Mouse (Mus musculus): ENCODE results near the gene Nhs. TPM values are rescaled to one million over a fixed set of nuclear protein-coding genes. Genes with fewer than 3 reads are reported as not detected.

Gene Nhs
- polyA plus RNA-seq, 1 experiment from 2014 or later = 1.9 TPM

- Histone ChIP-seq H3K4me3 (replicated peaks; ENCODE audit: low read length) (no peak overlapping the region), H3K9me3 (ENCODE audit: control insufficient read depth, low read length) (no peaks in the 10 kb centered on the region), H3K4me1 (replicated peaks; ENCODE audit: control insufficient read depth, insufficient read depth, low read length) (no peaks in the 10 kb centered on the region), H3K4me2 (ENCODE audit: low read length) (no peak overlapping the region), H3K27ac (ENCODE audit: low read length) (no peak overlapping the region), H3K36me3 (ENCODE audit: control insufficient read depth, insufficient read depth) (no peaks in the 10 kb centered on the region), H3K9ac (replicated peaks; ENCODE audit: low read depth, low read length) (no peak overlapping the region), H3K27me3 (replicated peaks; ENCODE audit: control insufficient read depth, insufficient read depth, low read length) (0 out of 2 replicates have a peak, but pooled peaks cover 3% of the 10 kb centered on the region)
- ATAC-seq = no peak
- WGBS = 56% methylated on average over 2 of the region's 2 CpGs
Measured at GRCm38 (mm10) chrX:161940696-161941095, 218.8 kb downstream of the Nhs start.

GRCm38 (mm10) chrX:161926683-161927053 is 232.9 kb downstream of the Nhs start:
- ATAC-seq = peak; percentile 26; the same call in 1 of the 2 replicates
- Histone ChIP-seq H3K9ac (replicated peaks; ENCODE audit: low read depth, low read length) (no peak overlapping the region), H3K27ac (ENCODE audit: low read length) (no peak overlapping the region), H3K4me1 (replicated peaks; ENCODE audit: control insufficient read depth, insufficient read depth, low read length) (no peaks in the 10 kb centered on the region), H3K36me3 (ENCODE audit: control insufficient read depth, insufficient read depth) (no peaks in the 10 kb centered on the region), H3K4me2 (ENCODE audit: low read length) (no peak overlapping the region), H3K4me3 (replicated peaks; ENCODE audit: low read length) (no peak overlapping the region), H3K9me3 (ENCODE audit: control insufficient read depth, low read length) (no peaks in the 10 kb centered on the region), H3K27me3 (replicated peaks; ENCODE audit: control insufficient read depth, insufficient read depth, low read length) (no peaks in the 10 kb centered on the region; the same call in 1 of the 2 replicates)

GRCm38 (mm10) chrX:161925973-161926682 is 233.4 kb downstream of the Nhs start:
- Histone ChIP-seq H3K9ac (replicated peaks; ENCODE audit: low read depth, low read length) (no peak overlapping the region), H3K36me3 (ENCODE audit: control insufficient read depth, insufficient read depth) (no peaks in the 10 kb centered on the region), H3K4me1 (replicated peaks; ENCODE audit: control insufficient read depth, insufficient read depth, low read length) (no peaks in the 10 kb centered on the region), H3K4me3 (replicated peaks; ENCODE audit: low read length) (no peak overlapping the region), H3K27ac (ENCODE audit: low read length) (0 out of 2 replicates have a peak overlapping the region, but pooled peaks have one; percentile 0), H3K9me3 (ENCODE audit: control insufficient read depth, low read length) (no peaks in the 10 kb centered on the region), H3K4me2 (ENCODE audit: low read length) (0 out of 2 replicates have a peak overlapping the region, but pooled peaks have one; percentile 19), H3K27me3 (replicated peaks; ENCODE audit: control insufficient read depth, insufficient read depth, low read length) (no peaks in the 10 kb centered on the region; the same call in 1 of the 2 replicates)
- peak; percentile 89 for ATAC-seq
- 19% methylated on average over 6 of the region's 6 CpGs for WGBS

GRCm38 (mm10) chrX:161922655-161923054 is 236.9 kb downstream of the Nhs start:
- 57% methylated on average over 2 of the region's 2 CpGs for WGBS
- Histone ChIP-seq H3K9ac (replicated peaks; ENCODE audit: low read depth, low read length) (no peak overlapping the region), H3K27ac (ENCODE audit: low read length) (no peak overlapping the region), H3K4me3 (replicated peaks; ENCODE audit: low read length) (no peak overlapping the region), H3K4me2 (ENCODE audit: low read length) (no peak overlapping the region), H3K4me1 (replicated peaks; ENCODE audit: control insufficient read depth, insufficient read depth, low read length) (no peaks in the 10 kb centered on the region), H3K27me3 (replicated peaks; ENCODE audit: control insufficient read depth, insufficient read depth, low read length) (peaks cover 3% of the 10 kb centered on the region; the same call in 1 of the 2 replicates), H3K36me3 (ENCODE audit: control insufficient read depth, insufficient read depth) (no peaks in the 10 kb centered on the region), H3K9me3 (ENCODE audit: control insufficient read depth, low read length) (no peaks in the 10 kb centered on the region)
- ATAC-seq = no peak

GRCm38 (mm10) chrX:161921581-161921980 is 237.9 kb downstream of the Nhs start:
- H3K9me3 ChIP-seq (ENCODE audit: control insufficient read depth, low read length) = no peaks in the 10 kb centered on the region
- no peak overlapping the region for H3K4me2 ChIP-seq (ENCODE audit: low read length)
- WGBS = 80% methylated on average over 1 of the region's 1 CpGs
- no peak overlapping the region for H3K9ac ChIP-seq (replicated peaks; ENCODE audit: low read depth, low read length)
- no peaks in the 10 kb centered on the region for H3K36me3 ChIP-seq (ENCODE audit: control insufficient read depth, insufficient read depth)
- no peaks in the 10 kb centered on the region for H3K4me1 ChIP-seq (replicated peaks; ENCODE audit: control insufficient read depth, insufficient read depth, low read length)
- H3K27me3 ChIP-seq (replicated peaks; ENCODE audit: control insufficient read depth, insufficient read depth, low read length) = peaks cover 3% of the 10 kb centered on the region; the same call in 1 of the 2 replicates
- H3K4me3 ChIP-seq (replicated peaks; ENCODE audit: low read length) = no peak overlapping the region
- ATAC-seq = no peak
- H3K27ac ChIP-seq (ENCODE audit: low read length) = no peak overlapping the region

- Histone ChIP-seq H3K36me3 (ENCODE audit: control insufficient read depth, insufficient read depth) (no peaks in the 10 kb centered on the region), H3K4me1 (replicated peaks; ENCODE audit: control insufficient read depth, insufficient read depth, low read length) (no peaks in the 10 kb centered on the region), H3K9ac (replicated peaks; ENCODE audit: low read depth, low read length) (no peak overlapping the region), H3K4me2 (ENCODE audit: low read length) (no peak overlapping the region), H3K27ac (ENCODE audit: low read length) (no peak overlapping the region), H3K4me3 (replicated peaks; ENCODE audit: low read length) (no peak overlapping the region), H3K27me3 (replicated peaks; ENCODE audit: control insufficient read depth, insufficient read depth, low read length) (peaks cover 8% of the 10 kb centered on the region), H3K9me3 (ENCODE audit: control insufficient read depth, low read length) (no peaks in the 10 kb centered on the region)
- WGBS = 68% methylated on average over 4 of the region's 4 CpGs
- ATAC-seq = no peak
Measured at GRCm38 (mm10) chrX:161909963-161910362, 249.6 kb downstream of the Nhs start.

GRCm38 (mm10) chrX:161908652-161909403 is 250.7 kb downstream of the Nhs start:
- peak overlapping the region; percentile 53 for H3K9ac ChIP-seq (replicated peaks; ENCODE audit: low read depth, low read length)
- H3K4me1 ChIP-seq (replicated peaks; ENCODE audit: control insufficient read depth, insufficient read depth, low read length) = no peaks in the 10 kb centered on the region
- no peaks in the 10 kb centered on the region for H3K9me3 ChIP-seq (ENCODE audit: control insufficient read depth, low read length)
- peak overlapping the region; percentile 81 for H3K4me2 ChIP-seq (ENCODE audit: low read length)
- peaks cover 8% of the 10 kb centered on the region for H3K27me3 ChIP-seq (replicated peaks; ENCODE audit: control insufficient read depth, insufficient read depth, low read length)
- WGBS = 20% methylated on average over 48 of the region's 48 CpGs
- peak overlapping the region; percentile 54 for H3K4me3 ChIP-seq (replicated peaks; ENCODE audit: low read length)
- H3K27ac ChIP-seq (ENCODE audit: low read length) = peak overlapping the region; percentile 44
- peak; percentile 79 for ATAC-seq
- no peaks in the 10 kb centered on the region for H3K36me3 ChIP-seq (ENCODE audit: control insufficient read depth, insufficient read depth)

GRCm38 (mm10) chrX:161907595-161908592 is 251.6 kb downstream of the Nhs start:
- no peaks in the 10 kb centered on the region for H3K9me3 ChIP-seq (ENCODE audit: control insufficient read depth, low read length)
- peak overlapping the region; percentile 54 for H3K4me3 ChIP-seq (replicated peaks; ENCODE audit: low read length)
- no peaks in the 10 kb centered on the region for H3K36me3 ChIP-seq (ENCODE audit: control insufficient read depth, insufficient read depth)
- H3K27me3 ChIP-seq (replicated peaks; ENCODE audit: control insufficient read depth, insufficient read depth, low read length) = peaks cover 8% of the 10 kb centered on the region
- H3K4me1 ChIP-seq (replicated peaks; ENCODE audit: control insufficient read depth, insufficient read depth, low read length) = no peaks in the 10 kb centered on the region
- peak; percentile 74 for ATAC-seq
- peak overlapping the region; percentile 53 for H3K9ac ChIP-seq (replicated peaks; ENCODE audit: low read depth, low read length)
- H3K4me2 ChIP-seq (ENCODE audit: low read length) = peak overlapping the region; percentile 81
- 28% methylated on average over 47 of the region's 53 CpGs for whole genome bisulfite sequencing
- H3K27ac ChIP-seq (ENCODE audit: low read length) = no peak overlapping the region

Measured in forebrain, embryonic 16.5 days (tissue).